Mouse (Mus musculus) MEL (cell line): Measurements from ENCODE around the gene Afg3l1. TPM values are rescaled to one million over a fixed set of nuclear protein-coding genes. Genes with fewer than 3 reads are reported as not detected.
"Not testable (repeated sequence)": the region's sequence is repeated elsewhere in the genome, so short reads cannot be mapped to it uniquely, and the experiment has no call there.

Experiments used
- DNase-seq: peaks from one replicate; pipeline ENCODE4 v3.0.0; 2011; ENCODE audit warnings: low read depth, low spot score
- H3K27ac ChIP-seq: 2 replicates; pipeline ENCODE4 v1.5.1; 2012; ENCODE audit warnings: low read depth, mild to moderate bottlenecking, control low read depth, low read length, moderate library complexity; ENCODE audit not compliant: control insufficient read depth
- H3K27me3 ChIP-seq, 2 experiments: fragments of 150-350 bp in 1 of 2; sonication (generic) in 1 of 2; 2 replicates each; pipeline ENCODE4 v1.6.1; 2012; ENCODE audit warnings: low read length in 2 of 2, mild to moderate bottlenecking in 2 of 2, improper control_type of control experiment in 1 of 2, moderate library complexity in 1 of 2; ENCODE audit not compliant: insufficient read depth in 2 of 2, control insufficient read depth in 1 of 2
- H3K36me3 ChIP-seq, 2 experiments: 2 replicates each; pipeline ENCODE4 v1.6.1; 2012 to 2014; ENCODE audit warnings: low read length in 2 of 2, improper control_type of control experiment in 1 of 2, inconsistent platforms in 1 of 2, mild to moderate bottlenecking in 1 of 2; ENCODE audit not compliant: insufficient read depth in 2 of 2, control insufficient read depth in 1 of 2
- H3K4me1 ChIP-seq, 2 experiments: fragments of 150-350 bp in 1 of 2; sonication (generic) in 1 of 2; 2 replicates each; pipeline ENCODE4 v1.6.1; 2012; ENCODE audit warnings: low read length in 2 of 2, improper control_type of control experiment in 1 of 2, mild to moderate bottlenecking in 1 of 2; ENCODE audit not compliant: insufficient read depth in 2 of 2, control insufficient read depth in 1 of 2
- H3K4me3 ChIP-seq, 2 experiments: fragments of 150-350 bp in 1 of 2; sonication (generic) in 1 of 2; 2 replicates each; pipeline ENCODE4 v1.5.1; 2012; ENCODE audit warnings: low read depth in 2 of 2, low read length in 2 of 2, mild to moderate bottlenecking in 2 of 2, moderate library complexity in 2 of 2, control low read depth in 1 of 2, improper control_type of control experiment in 1 of 2; ENCODE audit not compliant: control insufficient read depth in 1 of 2, insufficient read depth in 1 of 2
- H3K79me2 ChIP-seq: 2 replicates; pipeline ENCODE4 v1.6.1; 2012; ENCODE audit warnings: mild to moderate bottlenecking, low read length, moderate library complexity; ENCODE audit not compliant: control insufficient read depth, poor library complexity, insufficient read depth
- H3K9ac ChIP-seq: 2 replicates; pipeline ENCODE4 v1.6.1; 2012; ENCODE audit warnings: low read depth, mild to moderate bottlenecking, control low read depth, low read length, moderate library complexity; ENCODE audit not compliant: control insufficient read depth, poor library complexity, severe bottlenecking
- H3K9me3 ChIP-seq: fragments of 150-350 bp; sonication (generic); replicated peaks from 2 replicates; pipeline ENCODE4 v1.6.1; 2012; ENCODE audit warnings: mild to moderate bottlenecking, low read length, improper control_type of control experiment, moderate library complexity; ENCODE audit not compliant: insufficient read depth
- BHLHE40 ChIP-seq: IDR thresholded peaks from 2 replicates; pipeline ENCODE4 v1.6.1; 2012; ENCODE audit warnings: low read depth, mild to moderate bottlenecking, inconsistent platforms, low read length, improper control_type of control experiment, borderline replicate concordance
- CHD1 ChIP-seq: IDR thresholded peaks from 2 replicates; pipeline ENCODE4 v1.6.1; 2012; ENCODE audit warnings: low read depth, mild to moderate bottlenecking, inconsistent platforms, low read length, improper control_type of control experiment
- CTCF ChIP-seq, 3 experiments: IDR thresholded peaks in 2 of 3; conservative IDR thresholded peaks in 1 of 3; 2 replicates each; pipeline ENCODE4 v1.5.1; 2011 to 2012; ENCODE audit warnings: low read length in 3 of 3, low read depth in 2 of 3, mild to moderate bottlenecking in 2 of 3, improper control_type of control experiment in 1 of 3, inconsistent platforms in 1 of 3, mixed read lengths in 1 of 3, moderate library complexity in 1 of 3; ENCODE audit not compliant: control insufficient read depth in 1 of 3, insufficient read depth in 1 of 3, poor library complexity in 1 of 3, severe bottlenecking in 1 of 3
- ELF1 ChIP-seq: IDR thresholded peaks from 2 replicates; pipeline ENCODE4 v1.6.1; 2014; ENCODE audit warnings: low read depth, mild to moderate bottlenecking, inconsistent platforms, low read length, improper control_type of control experiment, moderate library complexity
- EP300 ChIP-seq, 2 experiments: IDR thresholded peaks; 2 replicates each; pipeline ENCODE4 v1.6.1; 2011; ENCODE audit warnings: improper control_type of control experiment in 2 of 2, low read length in 2 of 2, low read depth in 1 of 2, mild to moderate bottlenecking in 1 of 2
- GABPA ChIP-seq: IDR thresholded peaks from 2 replicates; pipeline ENCODE4 v1.6.1; 2012; ENCODE audit warnings: low read depth, mild to moderate bottlenecking, inconsistent platforms, low read length, improper control_type of control experiment, moderate library complexity
- HCFC1 ChIP-seq: IDR thresholded peaks from 2 replicates; pipeline ENCODE4 v1.6.1; 2012; ENCODE audit warnings: low read depth, mild to moderate bottlenecking, inconsistent platforms, low read length, improper control_type of control experiment, moderate library complexity
- JUND ChIP-seq: IDR thresholded peaks from 2 replicates; pipeline ENCODE4 v1.6.1; 2011; ENCODE audit warnings: low read depth, mild to moderate bottlenecking, improper control_type of control experiment, low read length
- MEF2A ChIP-seq: IDR thresholded peaks from 2 replicates; pipeline ENCODE4 v1.6.1; 2014; ENCODE audit warnings: low read depth, mild to moderate bottlenecking, inconsistent platforms, low read length, improper control_type of control experiment; ENCODE audit not compliant: poor library complexity, insufficient replicate concordance, severe bottlenecking; ENCODE audit errors: extremely low read depth
- MYB ChIP-seq: IDR thresholded peaks from 2 replicates; pipeline ENCODE4 v1.6.1; 2011; ENCODE audit warnings: mild to moderate bottlenecking, low read depth, low read length, improper control_type of control experiment
- MYC ChIP-seq: IDR thresholded peaks from 2 replicates; pipeline ENCODE4 v1.6.1; 2011; ENCODE audit warnings: low read depth, mild to moderate bottlenecking, low read length, improper control_type of control experiment, moderate library complexity
- NRF1 ChIP-seq: IDR thresholded peaks from 2 replicates; pipeline ENCODE4 v1.6.1; 2014; ENCODE audit warnings: low read depth, mild to moderate bottlenecking, inconsistent platforms, low read length, improper control_type of control experiment, moderate library complexity; ENCODE audit not compliant: poor library complexity, insufficient read depth, severe bottlenecking
- POLR2AphosphoS2 ChIP-seq: IDR thresholded peaks from 2 replicates; pipeline ENCODE4 v1.6.1; 2011; ENCODE audit warnings: low read length, improper control_type of control experiment
- POLR2AphosphoS5 ChIP-seq: IDR thresholded peaks from 2 replicates; pipeline ENCODE4 v1.6.1; 2012; ENCODE audit warnings: low read depth, borderline replicate concordance, mild to moderate bottlenecking, inconsistent platforms, low read length, moderate library complexity, mixed read lengths
- SIN3A ChIP-seq: IDR thresholded peaks from 2 replicates; pipeline ENCODE4 v1.6.1; 2012; ENCODE audit warnings: low read length, improper control_type of control experiment, inconsistent platforms
- SMC3 ChIP-seq: IDR thresholded peaks from 2 replicates; pipeline ENCODE4 v1.6.1; 2011; ENCODE audit warnings: low read depth, low read length, improper control_type of control experiment
- TBP ChIP-seq: IDR thresholded peaks from 2 replicates; pipeline ENCODE4 v1.8.0; 2011; ENCODE audit warnings: low read depth, low read length, improper control_type of control experiment
- TCF12 ChIP-seq: IDR thresholded peaks from 2 replicates; pipeline ENCODE4 v1.6.1; 2014; ENCODE audit warnings: low read depth, mild to moderate bottlenecking, inconsistent platforms, low read length, improper control_type of control experiment, moderate library complexity
- USF1 ChIP-seq: IDR thresholded peaks from 2 replicates; pipeline ENCODE4 v1.6.1; 2014; ENCODE audit warnings: low read depth, mild to moderate bottlenecking, inconsistent platforms, low read length, improper control_type of control experiment, moderate library complexity
- USF2 ChIP-seq, 2 experiments: IDR thresholded peaks; 2 replicates each; pipeline ENCODE4 v1.6.1; 2011 to 2012; ENCODE audit warnings: improper control_type of control experiment in 2 of 2, low read length in 2 of 2, borderline replicate concordance in 1 of 2, inconsistent platforms in 1 of 2, low read depth in 1 of 2, mild to moderate bottlenecking in 1 of 2; ENCODE audit not compliant: insufficient read depth in 1 of 2
- ZC3H11A ChIP-seq: IDR thresholded peaks from 2 replicates; pipeline ENCODE4 v1.6.1; 2012; ENCODE audit warnings: low read depth, mild to moderate bottlenecking, inconsistent platforms, low read length, improper control_type of control experiment
- ZKSCAN1 ChIP-seq: IDR thresholded peaks from 2 replicates; pipeline ENCODE4 v1.6.1; 2012; ENCODE audit warnings: low read depth, mild to moderate bottlenecking, inconsistent platforms, low read length, improper control_type of control experiment, moderate library complexity
- ZNF384 ChIP-seq: IDR thresholded peaks from 2 replicates; pipeline ENCODE4 v1.6.1; 2012; ENCODE audit warnings: low read depth, mild to moderate bottlenecking, inconsistent platforms, low read length, improper control_type of control experiment
- polyA plus RNA-seq, 2 experiments: library from polyadenylated mRNA; stranded (reverse) in 1 of 2; unstranded in 1 of 2; fragments of >175 nt in 1 of 2; fragments of >200 nt in 1 of 2; gene quantifications; 2 replicates each; pipeline versions ENCODE4 v1.2.1 to v1.2.4; 2012; ENCODE audit warnings: low replicate concordance in 2 of 2, low read depth in 1 of 2; ENCODE audit not compliant: insufficient read length in 2 of 2, insufficient read depth in 1 of 2, missing spikeins in 1 of 2
- total RNA-seq: library from RNA; depleted of rRNA; stranded (reverse); fragments of 300-350 nt; gene quantifications from 2 replicates; pipeline ENCODE4 v1.2.3, GENCODE M21; 2012

The Afg3l1 gene
- total and polyA plus RNA-seq, 3 experiments: 27.5 to 68.4 TPM; not detected in 1

DNA sequence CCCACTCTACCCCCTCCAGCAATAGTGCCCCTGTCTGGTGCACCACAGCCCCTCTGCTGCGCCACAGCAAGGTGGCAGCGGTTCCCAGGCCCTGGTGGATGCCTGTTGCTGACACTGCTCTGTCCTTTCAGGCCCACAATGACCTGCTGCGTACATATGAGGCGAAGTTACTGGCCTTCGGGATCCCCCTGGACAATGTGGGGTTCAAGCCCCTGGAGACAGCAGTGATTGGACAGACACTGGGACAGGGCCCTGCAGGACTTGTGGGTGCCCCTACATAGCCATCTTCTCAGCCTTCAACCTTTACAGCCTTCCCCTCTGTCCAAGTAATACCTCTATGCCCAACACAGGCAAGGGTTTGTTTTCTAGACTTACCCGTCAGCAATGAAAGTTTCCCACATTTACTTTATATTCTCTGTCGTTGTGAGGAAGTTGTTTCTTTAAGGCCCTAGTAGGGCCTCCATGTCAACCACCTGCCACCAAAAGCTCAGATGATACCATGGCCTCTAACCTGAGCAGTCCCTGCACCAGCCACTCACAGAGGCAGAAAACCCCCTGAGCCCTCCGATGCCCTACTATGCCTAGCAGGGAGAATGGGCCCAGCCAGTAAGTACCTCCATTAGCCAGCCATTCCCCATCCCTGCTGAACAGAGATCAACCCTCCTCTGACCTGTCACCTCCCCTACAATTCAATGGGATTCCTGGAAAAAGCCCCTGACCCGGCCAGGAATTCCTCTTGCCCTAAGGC is 58.7 kb downstream of the Afg3l1 start:
- no peak overlapping the region for H3K9ac ChIP-seq
- H3K79me2 ChIP-seq: no peaks in the 10 kb centered on the region
- no peaks in the 10 kb centered on the region for H3K4me1 ChIP-seq
- no peak overlapping the region for H3K27ac ChIP-seq
- DNase-seq: no peak
- H3K27me3 ChIP-seq: no peaks in the 10 kb centered on the region
- H3K4me3 ChIP-seq: no peak overlapping the region
- H3K9me3 ChIP-seq: no peaks in the 10 kb centered on the region
- TF ChIP-seq MEF2A (no peak), JUND (no peak), TBP (no peak), CHD1 (no peak), HCFC1 (no peak), MYC (no peak), POLR2AphosphoS5 (no peak), NRF1 (no peak), USF1 (no peak), SMC3 (no peak), ZKSCAN1 (no peak)
- H3K36me3 ChIP-seq: no peaks in the 10 kb centered on the region

DNA sequence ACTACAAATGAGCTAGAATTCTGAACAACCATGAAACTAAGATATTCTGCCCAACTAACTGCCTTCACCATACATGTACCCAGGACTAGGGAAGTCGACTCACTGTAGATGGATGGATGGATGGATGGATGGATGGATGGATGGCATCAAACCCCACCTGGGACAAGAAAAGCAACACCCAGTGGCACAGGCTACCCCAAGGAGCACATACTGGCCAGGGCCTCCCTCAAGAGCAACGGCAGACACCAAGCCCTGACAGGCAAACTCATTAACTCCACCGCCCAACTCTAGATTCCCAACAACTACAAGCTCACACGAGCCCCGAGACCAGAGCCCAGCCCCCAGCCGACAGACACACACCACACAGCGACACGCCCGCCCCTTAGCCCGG is 59.3 kb downstream of the Afg3l1 start:
- H3K9ac ChIP-seq: no peak overlapping the region
- no peaks in the 10 kb centered on the region for H3K27me3 ChIP-seq
- no peak overlapping the region for H3K27ac ChIP-seq
- H3K9me3 ChIP-seq: no peaks in the 10 kb centered on the region
- H3K4me3 ChIP-seq: no peak overlapping the region
- H3K79me2 ChIP-seq: no peaks in the 10 kb centered on the region
- no peak for DNase-seq
- no peaks in the 10 kb centered on the region for H3K4me1 ChIP-seq
- H3K36me3 ChIP-seq: no peaks in the 10 kb centered on the region
- TF ChIP-seq TBP (no peak), USF2 (IDR thresholded peaks at IDR 0.05; ENCODE audit: borderline replicate concordance in 1 of 2, insufficient read depth in 1 of 2, low read depth in 1 of 2, low read length in 2 of 2) (no peak), POLR2AphosphoS2 (no peak), MYB (no peak), SIN3A (no peak), ZC3H11A (no peak), BHLHE40 (no peak), EP300 (IDR thresholded peaks at IDR 0.05; ENCODE audit: low read depth in 1 of 2, low read length in 2 of 2) (no peak), TCF12 (no peak), ELF1 (no peak), CTCF (IDR thresholded peaks at IDR 0.05 in 2 of 3, conservative IDR thresholded peaks at IDR 0.05 in 1 of 3; ENCODE audit: control insufficient read depth in 1 of 3, insufficient read depth in 1 of 3, low read depth in 2 of 3, low read length in 3 of 3, poor library complexity in 1 of 3, severe bottlenecking in 1 of 3) (no peak), GABPA (no peak), ZNF384 (no peak), POLR2AphosphoS5 (no peak)

DNA sequence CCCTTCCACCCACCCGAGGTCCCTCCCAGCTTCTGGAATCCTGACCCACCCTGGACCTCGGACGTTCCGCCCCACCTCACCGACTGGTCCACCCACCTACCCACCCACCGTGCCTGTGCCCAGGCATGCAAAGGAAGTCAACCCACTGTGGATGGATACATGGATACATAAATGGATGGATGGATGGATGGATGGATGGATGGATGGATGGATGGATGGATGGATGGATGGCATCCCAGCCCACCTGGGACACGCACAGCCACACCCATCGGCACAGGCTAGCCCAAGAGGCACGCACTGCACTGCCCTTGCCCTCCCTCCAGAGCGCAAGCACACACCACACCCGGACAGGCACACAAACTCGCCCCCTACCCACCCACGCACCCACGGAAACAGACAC is 59.9 kb downstream of the Afg3l1 start:
- not testable (repeated sequence) for DNase-seq, H3K27me3 ChIP-seq, H3K4me1 ChIP-seq, H3K9me3 ChIP-seq, H3K36me3 ChIP-seq, H3K79me2 ChIP-seq, H3K9ac ChIP-seq, H3K27ac ChIP-seq, H3K4me3 ChIP-seq
